Mouse (Mus musculus) erythroblast, embryonic 14.5 days (primary cell): Measurements from ENCODE around the gene Gm9918. TPM values are rescaled to one million over a fixed set of nuclear protein-coding genes. Genes with fewer than 3 reads are reported as not detected.

ENCODE experiments used
- H3K27me3 ChIP-seq: 2 replicates; pipeline ENCODE4 v1.6.1; 2012; ENCODE audit warnings: inconsistent platforms; ENCODE audit not compliant: control insufficient read depth
- H3K36me3 ChIP-seq: 2 replicates; pipeline ENCODE4 v1.6.1; 2012; ENCODE audit warnings: mild to moderate bottlenecking, inconsistent platforms; ENCODE audit not compliant: control insufficient read depth
- H3K4me1 ChIP-seq: 2 replicates; pipeline ENCODE4 v1.6.1; 2012; ENCODE audit warnings: inconsistent platforms; ENCODE audit not compliant: control insufficient read depth
- H3K4me3 ChIP-seq: replicated peaks from 2 replicates; pipeline ENCODE3; 2012; ENCODE audit warnings: moderate library complexity, mild to moderate bottlenecking, inconsistent platforms
- H3K9me3 ChIP-seq: 2 replicates; pipeline ENCODE4 v1.6.1; 2012; ENCODE audit warnings: low read length, inconsistent platforms, mixed read lengths; ENCODE audit not compliant: control insufficient read depth
- GATA1 ChIP-seq: IDR thresholded peaks from 2 replicates; pipeline ENCODE4 v1.6.1; 2012; ENCODE audit warnings: low read length, inconsistent platforms, mixed read lengths
- TAL1 ChIP-seq: IDR thresholded peaks from 3 replicates; pipeline ENCODE4 v1.6.1; 2012; ENCODE audit warnings: low read length, inconsistent platforms, mixed read lengths
- polyA plus RNA-seq: library from polyadenylated mRNA; stranded (reverse); fragments of >175 nt; gene quantifications from 2 replicates; pipeline ENCODE4 v1.2.3, GENCODE M21; 2012

Gm9918 gene
- polyA plus RNA-seq, 1 experiment, result not detected

GRCm38 (mm10) chr15:102311489-102311888 lies 41.1 kb downstream of the Gm9918 start:
- Histone ChIP-seq H3K9me3 (no peaks in the 10 kb centered on the region), H3K4me1 (no peaks in the 10 kb centered on the region; the same call in 1 of the 2 replicates), H3K4me3 (no peak overlapping the region), H3K27me3 (no peaks in the 10 kb centered on the region), H3K36me3 (peaks cover 98% of the 10 kb centered on the region)
- no peak for TF ChIP-seq TAL1
- no peak for TF ChIP-seq GATA1

- no peaks in the 10 kb centered on the region for H3K27me3 ChIP-seq
- H3K9me3 ChIP-seq, result no peaks in the 10 kb centered on the region
- H3K4me3 ChIP-seq, result no peak overlapping the region
- TF ChIP-seq TAL1 (no peak), GATA1 (no peak)
- peaks cover 95% of the 10 kb centered on the region for H3K36me3 ChIP-seq
- no peaks in the 10 kb centered on the region for H3K4me1 ChIP-seq
Observed at GRCm38 (mm10) chr15:102315292-102315691, 44.9 kb downstream of the Gm9918 start.

- no peaks in the 10 kb centered on the region for H3K4me1 ChIP-seq
- no peaks in the 10 kb centered on the region for H3K27me3 ChIP-seq
- TF ChIP-seq GATA1, result no peak
- TF ChIP-seq TAL1, result no peak
- no peak overlapping the region for H3K4me3 ChIP-seq
- H3K36me3 ChIP-seq, result peaks cover 96% of the 10 kb centered on the region
- H3K9me3 ChIP-seq, result no peaks in the 10 kb centered on the region
Observed at GRCm38 (mm10) chr15:102316263-102316662, 45.9 kb downstream of the Gm9918 start.

Other genes starting within 250 kb of the Gm9918 start
- gene Krt18, start 242.4 kb upstream of the Gm9918 start, polyA plus RNA-seq, result 0.13 TPM in 1 of 2 replicates, not detected in the other
- 8.2 and 8.3 TPM in 2 replicates for gene Eif4b, start 196.8 kb upstream of the Gm9918 start, polyA plus RNA-seq
- gene Tns2, start 170.2 kb upstream of the Gm9918 start, polyA plus RNA-seq, result 0.04 and 0.05 TPM in 2 replicates
- gene Spryd3, start 134.3 kb upstream of the Gm9918 start, polyA plus RNA-seq, result 1.1 and 1.4 TPM in 2 replicates
- gene Igfbp6, start 126.2 kb upstream of the Gm9918 start, polyA plus RNA-seq, result 0.05 TPM in 1 of 2 replicates, not detected in the other
- gene Soat2, start 120.0 kb upstream of the Gm9918 start, polyA plus RNA-seq, result 0.12 and 0.18 TPM in 2 replicates
- gene Zfp740, start 67.3 kb upstream of the Gm9918 start, polyA plus RNA-seq, result 0.44 and 0.77 TPM in 2 replicates
- gene Csad, start 65.8 kb upstream of the Gm9918 start, polyA plus RNA-seq, result 0.97 and 1.4 TPM in 2 replicates
- gene Itgb7, start 38.6 kb upstream of the Gm9918 start, polyA plus RNA-seq, result 1.4 and 2.1 TPM in 2 replicates
- 0.09 TPM in 2 replicates for gene Rarg, start 13.0 kb upstream of the Gm9918 start, polyA plus RNA-seq
- 3.2 and 3.5 TPM in 2 replicates for gene Mfsd5, start 8.9 kb downstream of the Gm9918 start, polyA plus RNA-seq
- gene Espl1, start 25.7 kb downstream of the Gm9918 start, polyA plus RNA-seq, result 12.0 and 15.2 TPM in 2 replicates
- 1.2 and 3.3 TPM in 2 replicates for gene Pfdn5, start 55.6 kb downstream of the Gm9918 start, polyA plus RNA-seq
- gene Myg1, start 61.1 kb downstream of the Gm9918 start, polyA plus RNA-seq, result 6.4 and 8.0 TPM in 2 replicates
- gene Aaas, start 80.2 kb downstream of the Gm9918 start, polyA plus RNA-seq, result 13.7 and 18.1 TPM in 2 replicates
- not detected in 2 replicates for gene Sp7, start 96.6 kb downstream of the Gm9918 start, polyA plus RNA-seq
- 0.32 and 0.93 TPM in 2 replicates for gene Sp1, start 135.6 kb downstream of the Gm9918 start, polyA plus RNA-seq
- 0.03 and 0.08 TPM in 2 replicates for gene Amhr2, start 174.8 kb downstream of the Gm9918 start, polyA plus RNA-seq
- gene Prr13, start 188.5 kb downstream of the Gm9918 start, polyA plus RNA-seq, result 28.4 and 73.8 TPM in 2 replicates
- gene Pcbp2, start 200.0 kb downstream of the Gm9918 start, polyA plus RNA-seq, result 31.3 and 62.4 TPM in 2 replicates
- gene Gm10337, start 233.2 kb downstream of the Gm9918 start, polyA plus RNA-seq, result not detected in 2 replicates
- gene Map3k12, start 246.5 kb downstream of the Gm9918 start, polyA plus RNA-seq, result 0.01 TPM in 2 replicates
- gene Tarbp2, start 247.6 kb downstream of the Gm9918 start, polyA plus RNA-seq, result 11.9 and 12.1 TPM in 2 replicates